17 mouse cellular contexts compared by ENCODE assay signal in genomic region chrX:103733091-103733490, GRCm38 (mm10).
"Had no signal": no experiment of that assay in that cellular context is flagged by ENCODE, and none has a peak within 500 bp of the region (broad histone marks: within the 10 kb centered on the region; RNA-seq: fewer than 3 reads in every experiment).

No protein-coding gene starts in this region.

- H3K27ac ChIP-seq: lung, embryonic 15.5 days; macrophage; midbrain, embryonic 13.5 days; midbrain, embryonic 15.5 days; neural tube, embryonic 12.5 days; stomach, embryonic 15.5 days; stomach, postnatal 0 days had no signal

- H3K4me2 ChIP-seq: lung, embryonic 15.5 days; midbrain, embryonic 11.5 days; midbrain, embryonic 13.5 days; midbrain, embryonic 15.5 days; neural tube, embryonic 12.5 days; stomach, embryonic 15.5 days had no signal

- H3K4me1 ChIP-seq: lung, embryonic 15.5 days; megakaryocyte, embryonic 14.5 days; midbrain, embryonic 15.5 days; neural tube, embryonic 12.5 days; stomach, embryonic 15.5 days had no signal

- H3K4me3 ChIP-seq: lung, embryonic 15.5 days; megakaryocyte, embryonic 14.5 days; midbrain, embryonic 13.5 days; midbrain, embryonic 15.5 days; neural tube, embryonic 12.5 days; stomach, embryonic 15.5 days had no signal

- H3K9ac ChIP-seq: lung, embryonic 15.5 days; midbrain, embryonic 13.5 days; midbrain, embryonic 15.5 days; neural tube, embryonic 12.5 days; stomach, embryonic 15.5 days had no signal

- DNase-seq: lung, adult 2 months; lung, postnatal 14 days; lung, postnatal 36 days; right cerebral cortex, postnatal 14 days; thymus, adult 2 months; thymus, postnatal 25 days; thymus, postnatal 4 days had no signal

- ATAC-seq: lung, postnatal 0 days; midbrain, embryonic 13.5 days; midbrain, embryonic 15.5 days had no signal

- H3K36me3 ChIP-seq: lung, embryonic 15.5 days; midbrain, embryonic 13.5 days; midbrain, embryonic 15.5 days; neural tube, embryonic 12.5 days; stomach, embryonic 15.5 days had no signal

- H3K9me3 ChIP-seq: lung, embryonic 15.5 days; megakaryocyte, embryonic 14.5 days; midbrain, embryonic 13.5 days; midbrain, embryonic 15.5 days; neural tube, embryonic 12.5 days; stomach, embryonic 15.5 days had no signal
